Mouse (Mus musculus) kidney, postnatal 0 days (tissue): ENCODE results near the gene Fnip2. TPM values are rescaled to one million over a fixed set of nuclear protein-coding genes. Genes with fewer than 3 reads are reported as not detected.
A peak's percentile ranks its signal among the peaks of the same experiment; 100 is the strongest.
"Not testable (repeated sequence)": the region's sequence is repeated elsewhere in the genome, so short reads cannot be mapped to it uniquely, and the experiment has no call there.

Experiments
- ATAC-seq: fragments of 200-750 bp; cut with Nextera tagmentation; replicated peaks from 2 replicates; pipeline ENCODE4 v1.8.0; 2017; ENCODE audit warnings: low read depth, moderate number of reproducible peaks, moderate TSS enrichment, moderate library complexity; ENCODE audit not compliant: low FRiP score
- DNase-seq: peaks from one replicate; pipeline ENCODE4 v3.0.0-alpha.2; 2016; ENCODE audit warnings: low spot score
- H3K27ac ChIP-seq: fragments of 300-500 bp; sonication (generic); 2 replicates; pipeline ENCODE4 v1.5.1; 2014; ENCODE audit warnings: mild to moderate bottlenecking
- H3K27me3 ChIP-seq: fragments of 300-500 bp; sonication (generic); 2 replicates; pipeline ENCODE4 v1.6.1; 2014; ENCODE audit warnings: low read length, mixed read lengths; ENCODE audit not compliant: insufficient read depth
- H3K36me3 ChIP-seq: fragments of 300-500 bp; sonication (generic); 2 replicates; pipeline ENCODE4 v1.6.1; 2014; ENCODE audit warnings: low read length, mixed read lengths; ENCODE audit not compliant: insufficient read depth
- H3K4me1 ChIP-seq: fragments of 300-500 bp; sonication (generic); replicated peaks from 2 replicates; pipeline ENCODE4 v1.6.1; 2014; ENCODE audit warnings: antibody characterized with exemption, low read length, mixed read lengths; ENCODE audit not compliant: insufficient read depth
- H3K4me2 ChIP-seq: fragments of 300-500 bp; sonication (generic); 2 replicates; pipeline ENCODE4 v1.6.1; 2014; ENCODE audit warnings: mild to moderate bottlenecking, low read length, moderate library complexity, mixed read lengths
- H3K4me3 ChIP-seq: fragments of 300-500 bp; sonication (generic); replicated peaks from 2 replicates; pipeline ENCODE4 v1.5.1; 2014; ENCODE audit warnings: low read depth, low read length
- H3K9ac ChIP-seq: fragments of 300-500 bp; sonication (generic); 2 replicates; pipeline ENCODE4 v1.6.1; 2014; ENCODE audit warnings: low read depth, low read length
- H3K9me3 ChIP-seq: fragments of 300-500 bp; sonication (generic); replicated peaks from 2 replicates; pipeline ENCODE4 v1.6.1; 2016; ENCODE audit warnings: low read length, inconsistent platforms, mixed read lengths
- CTCF ChIP-seq: IDR thresholded peaks from 2 replicates; pipeline ENCODE4 v1.5.1; 2016; ENCODE audit warnings: antibody characterized with exemption, low read depth, mild to moderate bottlenecking, moderate library complexity
- WGBS: fragments of 180-500 bp; shearing (Covaris S2); extraction: QIAGEN DNeasy Blood & Tissue Kit; methylation state at CpG from one replicate; pipeline ENCODE4 v1.1.7; 2014; 5-methylcytosine and 5-hydroxymethylcytosine counted together
- polyA plus RNA-seq: library from polyadenylated mRNA; unstranded; fragments of >200 nt; fragmentation: Nextera tagmentation; extraction: Ambion mirVana; gene quantifications from 2 replicates; pipeline ENCODE4 v1.2.1, GENCODE M21; 2015

Fnip2 gene
- polyA plus RNA-seq, 1 experiment from 2014 or later = 4.4 TPM

DNA sequence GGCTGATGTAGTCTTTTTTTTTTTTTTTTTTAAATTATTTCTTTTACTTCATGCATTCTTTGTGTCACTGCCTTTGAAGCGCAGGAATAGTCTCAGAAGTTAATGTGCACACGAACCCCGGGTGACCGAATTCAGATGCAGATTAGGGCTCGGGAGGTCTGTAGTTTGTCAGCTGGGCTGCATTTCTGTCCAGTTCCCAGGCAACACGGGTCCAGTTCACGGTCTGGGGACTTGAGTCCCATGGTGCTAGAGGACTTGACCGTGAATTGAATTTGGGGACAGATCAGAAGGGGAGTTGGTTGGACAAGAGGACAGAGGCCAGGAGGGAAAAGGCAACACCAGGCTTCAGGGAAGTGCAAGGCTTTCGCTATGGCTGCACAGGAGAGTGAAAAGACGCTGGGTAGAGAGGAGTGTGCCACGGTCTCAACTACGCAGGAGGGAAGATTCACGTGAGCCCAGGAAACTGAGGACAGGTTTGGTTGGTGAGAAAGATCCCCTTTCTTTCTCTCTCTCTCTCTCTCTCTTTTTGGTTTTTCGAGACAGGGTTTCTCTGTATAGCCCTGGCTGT is 114.8 kb downstream of the Fnip2 start:
- Histone ChIP-seq H3K27ac (no peak overlapping the region), H3K9ac (no peak overlapping the region), H3K9me3 (no peaks in the 10 kb centered on the region), H3K4me1 (no peaks in the 10 kb centered on the region), H3K4me2 (no peak overlapping the region), H3K36me3 (no peaks in the 10 kb centered on the region), H3K4me3 (no peak overlapping the region), H3K27me3 (no peaks in the 10 kb centered on the region)
- no peak for TF ChIP-seq CTCF
- whole genome bisulfite sequencing = 77% methylated on average over 14 of the region's 14 CpGs
- ATAC-seq = no peak
- DNase-seq = no peak

DNA sequence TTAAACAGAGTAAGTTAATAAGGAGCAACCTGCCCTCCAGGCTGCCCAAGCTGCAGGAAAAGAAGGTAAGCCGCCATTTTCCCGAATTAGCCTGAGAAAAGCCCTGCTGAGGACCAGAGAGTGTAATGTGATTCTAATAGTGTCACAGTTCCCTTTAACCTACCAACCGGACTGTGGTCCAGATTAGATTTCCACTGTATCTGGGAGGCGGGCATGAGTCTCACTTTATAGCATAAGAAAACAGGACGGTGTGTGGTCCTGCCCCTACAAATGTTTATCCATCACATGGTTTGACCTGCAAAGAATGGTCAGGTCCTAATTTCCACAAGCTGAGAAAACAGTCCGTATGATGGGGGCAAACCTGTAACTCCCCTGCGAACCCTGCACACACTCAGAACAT is 118.2 kb downstream of the Fnip2 start:
- TF ChIP-seq CTCF = no peak
- Histone ChIP-seq H3K4me2 (no peak overlapping the region), H3K9ac (no peak overlapping the region), H3K27me3 (no peaks in the 10 kb centered on the region), H3K4me1 (no peaks in the 10 kb centered on the region), H3K36me3 (no peaks in the 10 kb centered on the region), H3K27ac (no peak overlapping the region), H3K9me3 (no peaks in the 10 kb centered on the region), H3K4me3 (no peak overlapping the region)
- DNase-seq (no peak), ATAC-seq (no peak)
- 40% methylated on average over 7 of the region's 7 CpGs for WGBS

DNA sequence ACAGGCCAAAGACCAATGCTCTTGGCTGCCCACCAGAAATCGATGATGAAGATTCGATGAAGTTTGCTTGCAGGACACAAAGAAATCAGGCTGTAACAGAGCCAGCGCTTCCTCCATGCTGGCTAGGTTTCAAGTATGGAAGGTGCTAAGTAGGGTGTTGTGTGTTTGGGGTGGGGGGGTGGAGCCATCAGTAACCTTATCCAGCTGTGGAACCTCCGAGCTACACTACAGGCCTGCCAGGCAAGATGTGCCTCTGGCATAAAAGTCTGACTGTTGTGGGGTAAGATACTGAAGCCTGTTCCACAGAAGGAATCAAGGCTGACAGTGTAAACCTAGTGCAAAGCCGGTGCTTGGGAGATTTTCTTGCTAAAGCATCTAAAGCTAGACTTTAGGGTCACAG is 119.2 kb downstream of the Fnip2 start:
- TF ChIP-seq CTCF = no peak
- no peaks in the 10 kb centered on the region for H3K4me1 ChIP-seq
- H3K36me3 ChIP-seq = no peaks in the 10 kb centered on the region
- no peaks in the 10 kb centered on the region for H3K27me3 ChIP-seq
- H3K4me2 ChIP-seq = no peak overlapping the region
- no peak overlapping the region for H3K4me3 ChIP-seq
- H3K27ac ChIP-seq = no peak overlapping the region
- no peak for DNase-seq
- ATAC-seq = no peak
- no peak overlapping the region for H3K9ac ChIP-seq
- 74% methylated on average over 5 of the region's 5 CpGs for WGBS
- no peaks in the 10 kb centered on the region for H3K9me3 ChIP-seq

DNA sequence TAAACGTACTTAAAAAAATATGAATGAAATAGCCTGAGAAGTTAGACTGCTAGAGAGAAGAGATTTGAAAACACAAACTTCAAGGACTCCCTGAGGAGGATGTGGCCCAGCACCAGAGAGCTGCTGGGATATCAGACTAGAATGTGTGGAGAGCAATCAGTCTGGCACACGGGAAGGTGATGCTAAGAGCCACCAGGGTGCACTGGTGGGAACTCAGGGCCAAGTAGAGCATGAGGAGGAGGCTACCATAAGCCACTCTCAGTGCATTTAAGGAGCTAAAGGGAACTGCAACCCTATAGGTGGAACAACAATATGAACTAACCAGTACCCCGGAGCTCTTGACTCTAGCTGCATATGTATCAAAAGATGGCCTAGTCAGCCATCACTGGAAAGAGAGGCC is 120.9 kb downstream of the Fnip2 start:
- not testable (repeated sequence) for H3K4me3 ChIP-seq, ATAC-seq, H3K27me3 ChIP-seq, H3K4me1 ChIP-seq, H3K9me3 ChIP-seq, H3K36me3 ChIP-seq, H3K9ac ChIP-seq, H3K4me2 ChIP-seq, H3K27ac ChIP-seq, DNase-seq
- peak; percentile 8; the same call in 1 of the 2 replicates for TF ChIP-seq CTCF
- WGBS = 84% methylated on average over 3 of the region's 3 CpGs

DNA sequence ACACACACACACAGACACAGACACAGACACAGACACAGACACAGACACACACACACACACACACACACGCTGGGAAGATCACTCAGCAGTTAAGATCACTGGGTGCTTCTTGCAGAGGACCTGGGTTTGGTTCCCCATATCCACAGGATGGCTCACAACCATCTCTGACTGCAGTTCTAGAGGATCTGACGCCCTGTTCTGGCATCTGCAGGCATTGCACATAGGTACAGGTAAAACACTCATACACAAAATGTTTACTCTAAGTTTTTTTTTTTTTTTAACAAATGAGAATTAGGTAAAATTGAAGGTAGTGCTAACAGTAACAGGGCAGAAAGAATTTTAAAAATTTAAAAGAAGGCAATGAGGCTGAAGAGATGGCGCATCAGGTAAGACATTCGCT is 121.5 kb downstream of the Fnip2 start:
- no peak for ATAC-seq
- TF ChIP-seq CTCF = no peak
- no peak overlapping the region for H3K27ac ChIP-seq

DNA sequence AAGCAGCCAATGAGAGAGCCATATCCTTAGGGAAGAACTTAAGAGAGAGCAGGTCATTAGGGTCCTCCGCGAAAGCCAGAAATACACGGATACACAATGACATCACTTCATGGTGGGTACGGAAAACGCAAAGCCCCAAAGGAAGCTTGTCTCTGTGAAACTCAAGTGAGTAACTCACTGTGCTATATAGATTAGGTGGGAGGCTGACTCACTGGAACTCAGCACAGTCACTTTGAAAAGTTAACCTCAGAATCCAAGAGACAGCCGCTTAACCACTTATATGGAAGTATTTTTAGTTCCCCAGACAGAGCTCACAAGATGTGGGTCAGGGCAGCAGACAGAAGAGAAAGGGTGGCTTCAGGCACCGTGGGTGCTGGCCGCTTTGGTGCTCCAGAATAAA is 122.6 kb downstream of the Fnip2 start:
- Histone ChIP-seq H3K36me3 (no peaks in the 10 kb centered on the region), H3K27ac (no peak overlapping the region), H3K9me3 (no peaks in the 10 kb centered on the region), H3K27me3 (no peaks in the 10 kb centered on the region), H3K4me2 (no peak overlapping the region), H3K9ac (no peak overlapping the region), H3K4me3 (no peak overlapping the region), H3K4me1 (no peaks in the 10 kb centered on the region)
- no peak for TF ChIP-seq CTCF
- ATAC-seq (no peak), DNase-seq (no peak)
- WGBS = 68% methylated on average over 8 of the region's 8 CpGs

More for the DNA sequence above, 121.5 kb downstream of the Fnip2 start:
- 89% methylated on average over 4 of the region's 4 CpGs for WGBS
- no peaks in the 10 kb centered on the region for H3K36me3 ChIP-seq
- no peak overlapping the region for H3K9ac ChIP-seq
- no peak for DNase-seq
- no peaks in the 10 kb centered on the region for H3K9me3 ChIP-seq
- no peaks in the 10 kb centered on the region for H3K4me1 ChIP-seq
- H3K4me3 ChIP-seq = no peak overlapping the region
- H3K27me3 ChIP-seq = no peaks in the 10 kb centered on the region
- H3K4me2 ChIP-seq = no peak overlapping the region

DNA sequence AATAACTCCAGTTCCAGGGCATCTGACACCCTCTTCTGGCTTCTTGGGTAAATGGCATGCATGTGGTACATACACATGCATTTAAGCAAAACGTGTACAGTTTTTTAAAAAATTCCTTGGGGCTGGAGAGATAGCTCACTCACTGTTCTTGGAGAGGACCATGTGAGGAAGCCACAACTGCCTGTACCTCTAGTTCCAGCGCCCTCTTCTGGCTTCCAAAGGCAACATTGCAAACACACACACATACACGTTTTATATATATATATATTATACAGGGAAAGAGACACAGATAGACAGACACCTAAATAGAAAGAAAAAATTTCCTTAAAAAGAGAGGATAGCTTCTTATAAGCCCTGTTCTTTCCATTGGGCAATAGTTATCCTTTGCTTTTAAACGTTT is 123.7 kb downstream of the Fnip2 start:
- no peaks in the 10 kb centered on the region for H3K9me3 ChIP-seq
- no peak overlapping the region for H3K9ac ChIP-seq
- no peak overlapping the region for H3K4me2 ChIP-seq
- no peaks in the 10 kb centered on the region for H3K27me3 ChIP-seq
- no peaks in the 10 kb centered on the region for H3K4me1 ChIP-seq
- DNase-seq (no peak), ATAC-seq (no peak)
- no peaks in the 10 kb centered on the region for H3K36me3 ChIP-seq
- no peak for TF ChIP-seq CTCF
- no peak overlapping the region for H3K4me3 ChIP-seq
- H3K27ac ChIP-seq = no peak overlapping the region
- 66% methylated on average over 4 of the region's 4 CpGs for WGBS
